Mouse (Mus musculus) myocyte (in vitro differentiated cells): ENCODE measurements around the gene Hmmr. TPM values are rescaled to one million over a fixed set of nuclear protein-coding genes. Genes with fewer than 3 reads are reported as not detected.

Experiments
- H3K27me3 ChIP-seq: one replicate; pipeline ENCODE4 v1.6.1; 2011; ENCODE audit not compliant: control insufficient read depth, insufficient read depth, insufficient read length
- H3K36me3 ChIP-seq: one replicate; pipeline ENCODE4 v1.6.1; 2011; ENCODE audit not compliant: control insufficient read depth, insufficient read depth
- H3K4me2 ChIP-seq: one replicate; pipeline ENCODE4 v1.6.1; 2011; ENCODE audit warnings: low read depth, control low read depth
- H3K4me3 ChIP-seq: one replicate; pipeline ENCODE4 v1.5.1; 2011; ENCODE audit warnings: mild to moderate bottlenecking, control low read depth, moderate library complexity
- H3K79me2 ChIP-seq: one replicate; pipeline ENCODE4 v1.6.1; 2011; ENCODE audit not compliant: control insufficient read depth, insufficient read depth
- H3ac ChIP-seq: one replicate; pipeline ENCODE4 v1.6.1; 2011; ENCODE audit not compliant: control insufficient read depth, insufficient read length
- CEBPB ChIP-seq: IDR thresholded peaks from 2 replicates; pipeline ENCODE4 v1.6.1; 2011; ENCODE audit warnings: mild to moderate bottlenecking, moderate library complexity; ENCODE audit not compliant: poor library complexity, insufficient read depth, severe bottlenecking
- E2F4 ChIP-seq: IDR thresholded peaks from one replicate; pipeline ENCODE4 v1.6.1; 2011; ENCODE audit warnings: mild to moderate bottlenecking, control low read depth, moderate library complexity; ENCODE audit not compliant: insufficient read depth
- MAX ChIP-seq: IDR thresholded peaks from one replicate; pipeline ENCODE4 v1.6.1; 2011; ENCODE audit warnings: low read depth, mild to moderate bottlenecking, control low read depth
- MYOD1 ChIP-seq, 3 experiments: IDR thresholded peaks; one replicate each; pipeline ENCODE4 v1.6.1; 2011; ENCODE audit warnings: control low read depth in 2 of 3, low read depth in 2 of 3, mild to moderate bottlenecking in 2 of 3, moderate library complexity in 1 of 3; ENCODE audit not compliant: insufficient read length in 2 of 3, control insufficient read depth in 1 of 3
- MYOG ChIP-seq, 3 experiments: IDR thresholded peaks; one replicate each; pipeline ENCODE4 v1.6.1; 2011; ENCODE audit warnings: control low read depth in 2 of 3, low read depth in 2 of 3, mild to moderate bottlenecking in 2 of 3; ENCODE audit not compliant: insufficient read length in 2 of 3, control insufficient read depth in 1 of 3, insufficient read depth in 1 of 3
- POLR2A ChIP-seq: IDR thresholded peaks from one replicate; pipeline ENCODE4 v1.6.1; 2011; ENCODE audit warnings: low read depth, mild to moderate bottlenecking, control low read depth, moderate library complexity; ENCODE audit not compliant: insufficient read length
- POLR2AphosphoS2 ChIP-seq: IDR thresholded peaks from one replicate; pipeline ENCODE4 v1.6.1; 2011; ENCODE audit warnings: low read depth, control low read depth; ENCODE audit not compliant: insufficient read length
- REST ChIP-seq: IDR thresholded peaks from one replicate; pipeline ENCODE4 v1.6.1; 2011; ENCODE audit warnings: mild to moderate bottlenecking, control low read depth, moderate library complexity; ENCODE audit not compliant: insufficient read depth, insufficient read length
- SRF ChIP-seq: IDR thresholded peaks from one replicate; pipeline ENCODE4 v1.6.1; 2011; ENCODE audit warnings: low read depth; ENCODE audit not compliant: control insufficient read depth, insufficient read length
- TCF12 ChIP-seq: IDR thresholded peaks from one replicate; pipeline ENCODE4 v1.6.1; 2011; ENCODE audit warnings: mild to moderate bottlenecking, control low read depth; ENCODE audit not compliant: poor library complexity, insufficient read depth, severe bottlenecking
- TCF3 ChIP-seq: IDR thresholded peaks from one replicate; pipeline ENCODE4 v1.6.1; 2011; ENCODE audit warnings: low read depth, control low read depth; ENCODE audit not compliant: insufficient read length
- USF1 ChIP-seq: IDR thresholded peaks from one replicate; pipeline ENCODE4 v1.6.1; 2011; ENCODE audit warnings: low read depth, mild to moderate bottlenecking, control low read depth, moderate library complexity
- polyA plus RNA-seq: library from polyadenylated mRNA; unstranded; fragments of >200 nt; fragmentation: generic; extraction: Trizol; gene quantifications from one replicate; pipeline ENCODE4 v1.2.1, GENCODE M21; 2012; ENCODE audit warnings: missing spikeins

The Hmmr gene
- polyA plus RNA-seq, 1 experiment: 8.4 TPM

GRCm38 (mm10) chr11:40754664-40755107 is 21.5 kb upstream of the Hmmr start:
- peak overlapping the region; percentile 76 for H3K4me3 ChIP-seq
- H3K27me3 ChIP-seq: no peaks in the 10 kb centered on the region
- H3K4me2 ChIP-seq: peak overlapping the region; percentile 97
- H3K79me2 ChIP-seq: peaks cover 27% of the 10 kb centered on the region
- H3ac ChIP-seq: peak overlapping the region; percentile 52
- H3K36me3 ChIP-seq: peaks cover 30% of the 10 kb centered on the region
- TF ChIP-seq SRF: no peak
- TF ChIP-seq E2F4: no peak
- no peak for TF ChIP-seq POLR2A
- no peak for TF ChIP-seq MYOD1 (IDR thresholded peaks at IDR 0.05; ENCODE audit: control insufficient read depth in 1 of 3, insufficient read length in 2 of 3, low read depth in 2 of 3)
- no peak for TF ChIP-seq TCF12
- TF ChIP-seq MYOG (IDR thresholded peaks at IDR 0.05; ENCODE audit: control insufficient read depth in 1 of 3, insufficient read depth in 1 of 3, insufficient read length in 2 of 3, low read depth in 2 of 3): no peak
- no peak for TF ChIP-seq REST
- TF ChIP-seq CEBPB: no peak
- no peak for TF ChIP-seq POLR2AphosphoS2
- no peak for TF ChIP-seq MAX
- TF ChIP-seq USF1: no peak
- no peak for TF ChIP-seq TCF3

- TF ChIP-seq MYOG (IDR thresholded peaks at IDR 0.05; ENCODE audit: control insufficient read depth in 1 of 3, insufficient read depth in 1 of 3, insufficient read length in 2 of 3, low read depth in 2 of 3): no peak
- no peak for TF ChIP-seq POLR2A
- TF ChIP-seq MYOD1 (IDR thresholded peaks at IDR 0.05; ENCODE audit: control insufficient read depth in 1 of 3, insufficient read length in 2 of 3, low read depth in 2 of 3): no peak
- no peak for TF ChIP-seq E2F4
- no peak for TF ChIP-seq USF1
- no peak for TF ChIP-seq TCF12
- TF ChIP-seq SRF: no peak
- TF ChIP-seq POLR2AphosphoS2: no peak
- no peak for TF ChIP-seq CEBPB
- no peak for TF ChIP-seq MAX
- no peak for TF ChIP-seq REST
- TF ChIP-seq TCF3: no peak
- Histone ChIP-seq H3K4me2 (peak overlapping the region; percentile 97), H3K4me3 (peak overlapping the region; percentile 76), H3K27me3 (no peaks in the 10 kb centered on the region), H3K79me2 (peaks cover 27% of the 10 kb centered on the region), H3ac (no peak overlapping the region), H3K36me3 (peaks cover 34% of the 10 kb centered on the region)
These were observed 20.6 kb upstream of the Hmmr start for GRCm38 (mm10) chr11:40753836-40754235.

GRCm38 (mm10) chr11:40747716-40748115 is 14.5 kb upstream of the Hmmr start:
- Histone ChIP-seq H3K4me2 (no peak overlapping the region), H3K79me2 (peaks cover 4% of the 10 kb centered on the region), H3K36me3 (peaks cover 36% of the 10 kb centered on the region), H3K4me3 (no peak overlapping the region), H3ac (no peak overlapping the region), H3K27me3 (no peaks in the 10 kb centered on the region)
- TF ChIP-seq MYOG (IDR thresholded peaks at IDR 0.05; ENCODE audit: control insufficient read depth in 1 of 3, insufficient read depth in 1 of 3, insufficient read length in 2 of 3, low read depth in 2 of 3): no peak
- TF ChIP-seq REST: no peak
- TF ChIP-seq MAX: no peak
- TF ChIP-seq TCF3: no peak
- no peak for TF ChIP-seq USF1
- TF ChIP-seq POLR2AphosphoS2: peak; percentile 80
- no peak for TF ChIP-seq E2F4
- no peak for TF ChIP-seq MYOD1 (IDR thresholded peaks at IDR 0.05; ENCODE audit: control insufficient read depth in 1 of 3, insufficient read length in 2 of 3, low read depth in 2 of 3)
- TF ChIP-seq CEBPB: no peak
- no peak for TF ChIP-seq SRF
- TF ChIP-seq POLR2A: peak; percentile 27
- no peak for TF ChIP-seq TCF12

- H3K79me2 ChIP-seq: no peaks in the 10 kb centered on the region
These were observed 13.1 kb upstream of the Hmmr start for GRCm38 (mm10) chr11:40746361-40746760.

GRCm38 (mm10) chr11:40744348-40744747 is 11.1 kb upstream of the Hmmr start:
- no peaks in the 10 kb centered on the region for H3K79me2 ChIP-seq
- H3K36me3 ChIP-seq: peaks cover 19% of the 10 kb centered on the region
- H3K4me3 ChIP-seq: no peak overlapping the region
- H3ac ChIP-seq: no peak overlapping the region
- no peak overlapping the region for H3K4me2 ChIP-seq
- H3K27me3 ChIP-seq: no peaks in the 10 kb centered on the region
- TF ChIP-seq POLR2A: no peak
- no peak for TF ChIP-seq USF1
- no peak for TF ChIP-seq TCF12
- no peak for TF ChIP-seq MYOG (IDR thresholded peaks at IDR 0.05; ENCODE audit: control insufficient read depth in 1 of 3, insufficient read depth in 1 of 3, insufficient read length in 2 of 3, low read depth in 2 of 3)
- no peak for TF ChIP-seq E2F4

More at GRCm38 (mm10) chr11:40746361-40746760, 13.1 kb upstream of the Hmmr start:
- Histone ChIP-seq H3K27me3 (no peaks in the 10 kb centered on the region), H3K4me2 (no peak overlapping the region), H3K36me3 (peaks cover 27% of the 10 kb centered on the region), H3ac (no peak overlapping the region), H3K4me3 (no peak overlapping the region)
- TF ChIP-seq TCF12: no peak
- TF ChIP-seq USF1: no peak
- no peak for TF ChIP-seq E2F4
- no peak for TF ChIP-seq CEBPB
- no peak for TF ChIP-seq REST
- TF ChIP-seq POLR2AphosphoS2: no peak
- no peak for TF ChIP-seq MYOG (IDR thresholded peaks at IDR 0.05; ENCODE audit: control insufficient read depth in 1 of 3, insufficient read depth in 1 of 3, insufficient read length in 2 of 3, low read depth in 2 of 3)
